In the genomic region with DNA sequence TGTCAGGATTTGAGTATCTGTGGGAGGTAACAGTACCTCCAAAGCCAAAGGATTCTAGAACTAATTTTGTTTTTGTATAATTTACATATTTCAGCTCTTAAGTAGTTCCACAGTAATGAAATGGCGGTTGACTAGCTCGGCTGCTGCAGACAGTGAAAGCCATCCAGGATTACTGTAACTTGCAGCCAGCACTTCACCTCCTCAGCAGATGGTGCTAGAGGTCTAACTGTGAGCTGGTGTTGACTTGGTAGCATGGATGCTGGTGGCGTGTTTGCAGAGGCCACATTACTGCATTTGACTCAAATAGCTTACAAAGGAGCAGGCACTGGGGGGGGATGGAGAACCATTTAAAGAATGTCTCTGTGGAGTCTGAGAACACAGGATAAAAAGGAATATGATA, we compare ENCODE assay signal across 8 mouse cellular contexts. TPM values are rescaled to one million over a fixed set of nuclear protein-coding genes. Genes with fewer than 3 reads are reported as not detected.
A peak's percentile ranks its signal among the peaks of the same experiment; 100 is the strongest.
DNase-seq lines count a peak whose midpoint lies in the region; ATAC-seq and TF ChIP-seq lines count a peak whose summit lies in the region.

No protein-coding gene starts in this region.

- no peaks in the 10 kb centered on the region for H3K9me3 ChIP-seq in liver, embryonic 12.5 days (replicated peaks)

- no peak for TF ChIP-seq POLR2A in liver, adult 2 months (IDR thresholded peaks at IDR 0.05; ENCODE audit: extremely low read depth, insufficient read depth, low read length)

- peaks cover 15% of the 10 kb centered on the region for H3K4me1 ChIP-seq in liver, adult 2 months (ENCODE audit: control insufficient read depth, insufficient read depth, low read length)
- no peaks in the 10 kb centered on the region; the same call in 1 of the 2 replicates for H3K4me1 ChIP-seq in liver, embryonic 12.5 days

- H3K36me3 ChIP-seq in liver, adult 2 months (ENCODE audit: control insufficient read depth, insufficient read depth, low read length) = no peaks in the 10 kb centered on the region; the same call in 1 of the 2 replicates
- peaks cover 97% of the 10 kb centered on the region for H3K36me3 ChIP-seq in liver, embryonic 12.5 days

- 58% methylated on average over 3 of the region's 3 CpGs for WGBS in liver, adult 2 months
- WGBS in liver, embryonic 12.5 days (ENCODE audit: insufficient replicate concordance) = 83% methylated on average over 3 of the region's 3 CpGs

- ATAC-seq in liver, embryonic 12.5 days = no peak

- H3K9ac ChIP-seq in liver, adult 2 months (ENCODE audit: low read depth, low read length) = no peak overlapping the region
- H3K9ac ChIP-seq in liver, embryonic 12.5 days = no peak overlapping the region

- H3K4me2 ChIP-seq in liver, embryonic 12.5 days = no peak overlapping the region

- no peak overlapping the region for H3K27ac ChIP-seq in liver, adult 2 months (replicated peaks; ENCODE audit: insufficient read depth, low read depth, low read length)
- H3K27ac ChIP-seq in liver, embryonic 12.5 days = no peak overlapping the region

- H3K79me2 ChIP-seq in liver, adult 2 months (ENCODE audit: control insufficient read depth, insufficient read depth, low read length) = no peaks in the 10 kb centered on the region

- peak; percentile 51 for DNase-seq in liver, adult 2 months (ENCODE audit: extremely low read depth, low read depth, low spot score)
- DNase-seq in adipocyte (ENCODE audit: low spot score) = peak; percentile 62
- DNase-seq in cerebellum, postnatal 14 days = peak; percentile 72 to 75
- peak; percentile 19 to 36 for DNase-seq in left cerebral cortex, postnatal 36 days (ENCODE audit: low spot score in 2 of 2)
- no peak for DNase-seq in yolk sac, embryonic 10.5 days (ENCODE audit: low spot score)
- DNase-seq in gastrocnemius, adult 18-20 months (ENCODE audit: low spot score) = no peak
- DNase-seq in ovary, postnatal 10 days (ENCODE audit: low spot score) = no peak

- H3K4me3 ChIP-seq in liver, adult 2 months (ENCODE audit: insufficient read depth, low read depth, low read length) = no peak overlapping the region
- no peak overlapping the region for H3K4me3 ChIP-seq in liver, embryonic 12.5 days

- peak; percentile 60 for TF ChIP-seq CTCF in liver, adult 2 months (IDR thresholded peaks at IDR 0.05; ENCODE audit: low read depth, low read length)

- intact Hi-C loops in left cerebral cortex, postnatal 36 days (cut with DNase I) = no loop called here

- no peaks in the 10 kb centered on the region for H3K27me3 ChIP-seq in liver, adult 2 months (ENCODE audit: control insufficient read depth, insufficient read depth, low read length)
- H3K27me3 ChIP-seq in liver, embryonic 12.5 days (replicated peaks) = no peaks in the 10 kb centered on the region

RNA-seq across cellular contexts. Expression of a gene that starts 29.9 kb away (rescaled TPM):
- 7.9 and 8.1 TPM in 2 replicates for total RNA-seq in liver, adult 2 months (2014; rRNA removed)
- polyA plus RNA-seq in liver, adult 2 months (2012; rRNA removed) = 7.9 and 10.5 TPM in 2 replicates
- 1.3 and 1.8 TPM in 2 replicates for polyA plus RNA-seq in liver, embryonic 12.5 days (2016; fragmentation: Nextera tagmentation; extraction: Ambion mirVana)
- total RNA-seq in left cerebral cortex, postnatal 36 days (2021) = 10 to 100 TPM; 25.1 to 29.6 TPM
- total RNA-seq in gastrocnemius, adult 18-20 months (2021) = 1 to 10 TPM; 2.7 to 3.3 TPM

Comparison
In these comparisons a context has a peak if more than half of its experiments do, and no peak if none do; other contexts are left out.
1. DNase-seq: peak in liver, adult 2 months (single experiment), adipocyte (single experiment), cerebellum, postnatal 14 days (2 of 2) and left cerebral cortex, postnatal 36 days (2 of 2); none in yolk sac, embryonic 10.5 days (single experiment), gastrocnemius, adult 18-20 months (single experiment) and ovary, postnatal 10 days (single experiment).